Mouse (Mus musculus): ENCODE measurements around the gene Mydgf. TPM values are rescaled to one million over a fixed set of nuclear protein-coding genes. Genes with fewer than 3 reads are reported as not detected.

The Mydgf gene
- polyA plus RNA-seq, 1 experiment: 49.9 TPM

- TF ChIP-seq CTCF (IDR thresholded peaks at IDR 0.05; ENCODE audit: control insufficient read depth, insufficient read depth, insufficient replicate concordance, low read depth, low read length) (no peak), POLR2A (IDR thresholded peaks at IDR 0.05; ENCODE audit: control insufficient read depth, low read depth, low read length) (no peak)
- Histone ChIP-seq H3K36me3 (ENCODE audit: control insufficient read depth, insufficient read depth, low read length) (no peaks in the 10 kb centered on the region), H3K27ac (ENCODE audit: control insufficient read depth, insufficient read depth, low read depth, low read length) (no peak overlapping the region), H3K27me3 (ENCODE audit: control insufficient read depth, insufficient read depth, low read length) (no peaks in the 10 kb centered on the region; the same call in 1 of the 2 replicates), H3K4me1 (ENCODE audit: control insufficient read depth, insufficient read depth, low read length) (peaks cover 36% of the 10 kb centered on the region), H3K4me3 (ENCODE audit: control insufficient read depth, low read depth, low read length) (no peak overlapping the region)
Observed at GRCm38 (mm10) chr17:56137839-56138613, 45.7 kb downstream of the Mydgf start.

- Histone ChIP-seq H3K36me3 (ENCODE audit: control insufficient read depth, insufficient read depth, low read length) (no peaks in the 10 kb centered on the region), H3K27ac (ENCODE audit: control insufficient read depth, insufficient read depth, low read depth, low read length) (no peak overlapping the region), H3K4me3 (ENCODE audit: control insufficient read depth, low read depth, low read length) (no peak overlapping the region), H3K27me3 (ENCODE audit: control insufficient read depth, insufficient read depth, low read length) (no peaks in the 10 kb centered on the region; the same call in 1 of the 2 replicates), H3K4me1 (ENCODE audit: control insufficient read depth, insufficient read depth, low read length) (peaks cover 35% of the 10 kb centered on the region)
- no peak for TF ChIP-seq POLR2A (IDR thresholded peaks at IDR 0.05; ENCODE audit: control insufficient read depth, low read depth, low read length)
- no peak for TF ChIP-seq CTCF (IDR thresholded peaks at IDR 0.05; ENCODE audit: control insufficient read depth, insufficient read depth, insufficient replicate concordance, low read depth, low read length)
Observed at GRCm38 (mm10) chr17:56136558-56136957, 47.2 kb downstream of the Mydgf start.

- Histone ChIP-seq H3K27ac (ENCODE audit: control insufficient read depth, insufficient read depth, low read depth, low read length) (no peak overlapping the region), H3K4me3 (ENCODE audit: control insufficient read depth, low read depth, low read length) (peak overlapping the region; percentile 38), H3K4me1 (ENCODE audit: control insufficient read depth, insufficient read depth, low read length) (peaks cover 27% of the 10 kb centered on the region), H3K27me3 (ENCODE audit: control insufficient read depth, insufficient read depth, low read length) (no peaks in the 10 kb centered on the region), H3K36me3 (ENCODE audit: control insufficient read depth, insufficient read depth, low read length) (no peaks in the 10 kb centered on the region)
- peak; percentile 71; the same call in 1 of the 2 replicates for TF ChIP-seq CTCF (IDR thresholded peaks at IDR 0.05; ENCODE audit: control insufficient read depth, insufficient read depth, insufficient replicate concordance, low read depth, low read length)
- no peak for TF ChIP-seq POLR2A (IDR thresholded peaks at IDR 0.05; ENCODE audit: control insufficient read depth, low read depth, low read length)
Observed at GRCm38 (mm10) chr17:56134463-56134971, 49.2 kb downstream of the Mydgf start.

- Histone ChIP-seq H3K4me3 (ENCODE audit: control insufficient read depth, low read depth, low read length) (no peak overlapping the region), H3K4me1 (ENCODE audit: control insufficient read depth, insufficient read depth, low read length) (peaks cover 23% of the 10 kb centered on the region), H3K27me3 (ENCODE audit: control insufficient read depth, insufficient read depth, low read length) (no peaks in the 10 kb centered on the region), H3K36me3 (ENCODE audit: control insufficient read depth, insufficient read depth, low read length) (no peaks in the 10 kb centered on the region), H3K27ac (ENCODE audit: control insufficient read depth, insufficient read depth, low read depth, low read length) (no peak overlapping the region)
- no peak for TF ChIP-seq POLR2A (IDR thresholded peaks at IDR 0.05; ENCODE audit: control insufficient read depth, low read depth, low read length)
Observed at GRCm38 (mm10) chr17:56133457-56134363, 50.0 kb downstream of the Mydgf start.

GRCm38 (mm10) chr17:56132661-56133060 lies 51.1 kb downstream of the Mydgf start:
- no peaks in the 10 kb centered on the region for H3K36me3 ChIP-seq (ENCODE audit: control insufficient read depth, insufficient read depth, low read length)
- H3K4me3 ChIP-seq (ENCODE audit: control insufficient read depth, low read depth, low read length): no peak overlapping the region
- H3K27me3 ChIP-seq (ENCODE audit: control insufficient read depth, insufficient read depth, low read length): no peaks in the 10 kb centered on the region
- H3K4me1 ChIP-seq (ENCODE audit: control insufficient read depth, insufficient read depth, low read length): peaks cover 16% of the 10 kb centered on the region
- H3K27ac ChIP-seq (ENCODE audit: control insufficient read depth, insufficient read depth, low read depth, low read length): no peak overlapping the region
- TF ChIP-seq POLR2A (IDR thresholded peaks at IDR 0.05; ENCODE audit: control insufficient read depth, low read depth, low read length) (no peak), CTCF (IDR thresholded peaks at IDR 0.05; ENCODE audit: control insufficient read depth, insufficient read depth, insufficient replicate concordance, low read depth, low read length) (peak; percentile 95)

- no peaks in the 10 kb centered on the region for H3K36me3 ChIP-seq (ENCODE audit: control insufficient read depth, insufficient read depth, low read length)
- TF ChIP-seq CTCF (IDR thresholded peaks at IDR 0.05; ENCODE audit: control insufficient read depth, insufficient read depth, insufficient replicate concordance, low read depth, low read length) (peak; percentile 78), POLR2A (IDR thresholded peaks at IDR 0.05; ENCODE audit: control insufficient read depth, low read depth, low read length) (no peak)
Observed at GRCm38 (mm10) chr17:56131814-56132213, 51.9 kb downstream of the Mydgf start.

GRCm38 (mm10) chr17:56131136-56131535 lies 52.6 kb downstream of the Mydgf start:
- H3K27ac ChIP-seq (ENCODE audit: control insufficient read depth, insufficient read depth, low read depth, low read length): no peak overlapping the region
- H3K27me3 ChIP-seq (ENCODE audit: control insufficient read depth, insufficient read depth, low read length): no peaks in the 10 kb centered on the region
- H3K4me1 ChIP-seq (ENCODE audit: control insufficient read depth, insufficient read depth, low read length): peaks cover 16% of the 10 kb centered on the region
- no peaks in the 10 kb centered on the region for H3K36me3 ChIP-seq (ENCODE audit: control insufficient read depth, insufficient read depth, low read length)
- H3K4me3 ChIP-seq (ENCODE audit: control insufficient read depth, low read depth, low read length): no peak overlapping the region
- no peak for TF ChIP-seq CTCF (IDR thresholded peaks at IDR 0.05; ENCODE audit: control insufficient read depth, insufficient read depth, insufficient replicate concordance, low read depth, low read length)
- no peak for TF ChIP-seq POLR2A (IDR thresholded peaks at IDR 0.05; ENCODE audit: control insufficient read depth, low read depth, low read length)

More at GRCm38 (mm10) chr17:56131814-56132213, 51.9 kb downstream of the Mydgf start:
- Histone ChIP-seq H3K4me3 (ENCODE audit: control insufficient read depth, low read depth, low read length) (no peak overlapping the region), H3K27me3 (ENCODE audit: control insufficient read depth, insufficient read depth, low read length) (no peaks in the 10 kb centered on the region), H3K4me1 (ENCODE audit: control insufficient read depth, insufficient read depth, low read length) (peaks cover 16% of the 10 kb centered on the region), H3K27ac (ENCODE audit: control insufficient read depth, insufficient read depth, low read depth, low read length) (no peak overlapping the region)
